Mouse (Mus musculus) olfactory bulb, adult 2 months (tissue): ENCODE results near the gene Bcl2. TPM values are rescaled to one million over a fixed set of nuclear protein-coding genes. Genes with fewer than 3 reads are reported as not detected.
A peak's percentile ranks its signal among the peaks of the same experiment; 100 is the strongest.

Experiments used
- H3K27ac ChIP-seq: fragments of 200-500 bp; 2 replicates; pipeline ENCODE4 v1.5.1; 2012; ENCODE audit warnings: low read depth, low read length; ENCODE audit not compliant: insufficient read depth
- H3K4me1 ChIP-seq: fragments of 200-500 bp; 2 replicates; pipeline ENCODE4 v1.6.1; 2012; ENCODE audit warnings: low read length; ENCODE audit not compliant: control insufficient read depth, insufficient read depth
- H3K4me3 ChIP-seq: fragments of 200-500 bp; 2 replicates; pipeline ENCODE4 v1.5.1; 2012; ENCODE audit warnings: mild to moderate bottlenecking, low read depth, low read length, moderate library complexity; ENCODE audit not compliant: insufficient read depth
- CTCF ChIP-seq: fragments of 200-500 bp; IDR thresholded peaks from 2 replicates; pipeline ENCODE4 v1.5.1; 2012; ENCODE audit warnings: low read depth, mild to moderate bottlenecking, low read length, moderate library complexity; ENCODE audit not compliant: insufficient read depth
- POLR2A ChIP-seq: fragments of 200-500 bp; IDR thresholded peaks from 2 replicates; pipeline ENCODE4 v1.6.1; 2012; ENCODE audit warnings: mild to moderate bottlenecking, low read depth, low read length, moderate library complexity; ENCODE audit not compliant: insufficient read depth
- WGBS: fragments of 180-500 bp; shearing (Covaris S2); methylation state at CpG from one replicate; pipeline ENCODE4 v1.1.7; 2018; 5-methylcytosine and 5-hydroxymethylcytosine counted together
- polyA plus RNA-seq: library from polyadenylated mRNA; stranded (reverse); fragments of >200 nt; gene quantifications from 2 replicates; pipeline ENCODE4 v1.2.4, GENCODE M21; 2012; ENCODE audit warnings: low replicate concordance; ENCODE audit not compliant: missing spikeins, insufficient read depth, insufficient read length

Bcl2 gene
- polyA plus RNA-seq, 1 experiment, result not detected

- no peak overlapping the region for H3K4me3 ChIP-seq
These were observed 122.8 kb downstream of the Bcl2 start for GRCm38 (mm10) chr1:106591180-106591774.

GRCm38 (mm10) chr1:106589141-106589540 is 124.9 kb downstream of the Bcl2 start:
- TF ChIP-seq CTCF (no peak), POLR2A (no peak)
- peaks cover 10% of the 10 kb centered on the region for H3K4me1 ChIP-seq
- 34% methylated on average over 2 of the region's 2 CpGs for WGBS

More at GRCm38 (mm10) chr1:106591180-106591774, 122.8 kb downstream of the Bcl2 start:
- peaks cover 6% of the 10 kb centered on the region for H3K4me1 ChIP-seq
- WGBS, result 83% methylated on average over 2 of the region's 2 CpGs
- TF ChIP-seq CTCF (no peak), POLR2A (no peak)
- H3K27ac ChIP-seq, result no peak overlapping the region

DNA sequence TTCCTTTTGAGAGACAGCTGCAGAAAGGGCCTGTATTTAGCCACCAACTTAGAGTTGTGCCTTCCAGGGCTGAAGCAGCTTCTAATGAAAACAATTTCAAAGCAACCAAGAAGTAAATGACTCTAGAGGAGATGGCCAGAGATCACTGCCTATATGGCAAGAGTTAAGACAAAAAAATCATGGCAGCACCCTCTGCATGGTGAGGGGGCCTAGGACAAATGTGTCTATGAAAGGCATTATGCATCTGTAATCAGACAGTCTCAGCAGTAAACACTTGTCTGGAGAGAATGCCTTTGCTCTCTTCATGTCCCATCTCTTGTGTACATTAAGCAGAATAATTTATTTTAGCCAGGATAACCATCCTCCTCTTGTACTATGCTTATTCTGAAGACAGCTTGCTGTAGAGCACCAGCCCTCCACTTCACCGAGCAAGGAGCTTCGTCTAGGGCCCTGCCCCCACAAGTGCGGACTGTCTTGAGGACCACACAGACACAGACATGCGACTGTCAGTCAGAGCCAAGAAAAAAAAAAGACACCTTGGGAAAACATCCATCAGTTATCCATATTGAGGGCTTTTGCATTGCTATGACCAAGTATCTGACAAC is 126.1 kb downstream of the Bcl2 start:
- Histone ChIP-seq H3K4me3 (no peak overlapping the region), H3K4me1 (peaks cover 16% of the 10 kb centered on the region), H3K27ac (no peak overlapping the region)
- 88% methylated on average over 4 of the region's 4 CpGs for WGBS
- no peak for TF ChIP-seq CTCF
- no peak for TF ChIP-seq POLR2A

More at GRCm38 (mm10) chr1:106589141-106589540, 124.9 kb downstream of the Bcl2 start:
- H3K4me3 ChIP-seq, result no peak overlapping the region
- peak overlapping the region; percentile 67; the same call in 1 of the 2 replicates for H3K27ac ChIP-seq

DNA sequence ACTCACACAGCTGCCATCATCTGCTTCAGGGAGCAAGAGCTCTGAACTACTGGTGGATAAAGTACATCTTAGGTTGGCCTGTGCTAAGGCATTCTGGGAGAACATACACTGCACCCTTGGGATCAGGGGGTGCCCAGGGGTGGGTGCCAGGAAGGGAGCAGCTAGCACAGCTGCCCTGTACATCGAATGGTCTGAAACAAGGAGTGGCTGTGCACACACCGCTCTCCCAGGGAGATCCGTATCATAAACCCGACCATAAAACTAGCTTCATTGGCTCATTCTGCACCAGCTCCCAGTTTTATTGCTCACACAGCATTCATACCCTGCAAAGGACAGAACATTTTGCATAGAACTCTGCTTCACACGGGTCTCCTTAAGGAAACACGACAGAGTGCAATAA is 127.3 kb downstream of the Bcl2 start:
- WGBS, result 89% methylated on average over 6 of the region's 6 CpGs
- H3K4me3 ChIP-seq, result no peak overlapping the region
- H3K27ac ChIP-seq, result no peak overlapping the region
- peaks cover 16% of the 10 kb centered on the region for H3K4me1 ChIP-seq
- TF ChIP-seq CTCF (no peak), POLR2A (no peak)

GRCm38 (mm10) chr1:106585349-106585748 is 128.7 kb downstream of the Bcl2 start:
- Histone ChIP-seq H3K4me3 (no peak overlapping the region), H3K27ac (no peak overlapping the region), H3K4me1 (peaks cover 16% of the 10 kb centered on the region)
- TF ChIP-seq CTCF, result no peak
- no peak for TF ChIP-seq POLR2A

DNA sequence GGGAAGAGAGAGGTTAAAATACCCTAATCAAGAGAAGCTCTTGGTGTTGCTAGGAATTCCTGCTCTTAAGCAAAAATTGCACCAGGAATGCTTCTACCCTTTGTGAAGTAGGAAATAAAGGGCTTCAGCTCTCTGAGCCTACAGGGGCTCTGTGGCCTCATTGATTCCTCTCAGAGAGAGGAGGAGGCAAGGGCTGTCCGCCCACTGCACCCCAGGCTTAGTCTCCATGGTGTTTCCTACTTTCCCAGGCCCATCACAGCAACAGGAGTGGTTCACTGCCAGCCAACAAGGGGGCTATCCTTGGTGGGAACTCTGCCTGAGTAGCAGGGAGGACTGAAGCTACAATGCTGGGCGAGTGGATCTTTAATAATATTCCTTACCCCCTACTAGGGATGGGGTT is 129.2 kb downstream of the Bcl2 start:
- Histone ChIP-seq H3K4me1 (peaks cover 16% of the 10 kb centered on the region), H3K4me3 (no peak overlapping the region), H3K27ac (peak overlapping the region; percentile 10; the same call in 1 of the 2 replicates)
- WGBS, result 72% methylated on average over 2 of the region's 2 CpGs
- TF ChIP-seq POLR2A, result no peak
- no peak for TF ChIP-seq CTCF

DNA sequence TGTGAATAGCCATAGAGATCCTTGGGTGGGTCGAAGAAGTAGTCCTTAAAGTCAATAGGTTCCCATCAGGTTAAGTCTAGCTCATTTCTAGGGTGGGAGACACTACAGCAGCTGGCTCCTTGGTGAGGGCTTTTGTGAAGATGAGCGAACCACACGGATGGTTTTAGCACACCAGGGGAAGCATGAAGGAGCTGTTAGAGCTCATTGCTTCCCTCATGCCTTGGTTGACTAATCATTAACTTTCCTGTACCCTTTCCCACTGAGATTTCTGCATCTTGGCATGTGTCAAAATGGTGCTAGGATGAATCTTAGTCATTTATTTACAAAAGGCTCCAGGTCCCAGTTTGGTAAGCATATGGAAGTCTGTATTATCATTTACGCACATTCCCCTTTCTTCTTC is 129.8 kb downstream of the Bcl2 start:
- H3K27ac ChIP-seq, result peak overlapping the region; percentile 17; the same call in 1 of the 2 replicates
- WGBS, result 76% methylated on average over 4 of the region's 4 CpGs
- no peak for TF ChIP-seq CTCF
- no peak for TF ChIP-seq POLR2A
- peaks cover 14% of the 10 kb centered on the region for H3K4me1 ChIP-seq
- no peak overlapping the region for H3K4me3 ChIP-seq

DNA sequence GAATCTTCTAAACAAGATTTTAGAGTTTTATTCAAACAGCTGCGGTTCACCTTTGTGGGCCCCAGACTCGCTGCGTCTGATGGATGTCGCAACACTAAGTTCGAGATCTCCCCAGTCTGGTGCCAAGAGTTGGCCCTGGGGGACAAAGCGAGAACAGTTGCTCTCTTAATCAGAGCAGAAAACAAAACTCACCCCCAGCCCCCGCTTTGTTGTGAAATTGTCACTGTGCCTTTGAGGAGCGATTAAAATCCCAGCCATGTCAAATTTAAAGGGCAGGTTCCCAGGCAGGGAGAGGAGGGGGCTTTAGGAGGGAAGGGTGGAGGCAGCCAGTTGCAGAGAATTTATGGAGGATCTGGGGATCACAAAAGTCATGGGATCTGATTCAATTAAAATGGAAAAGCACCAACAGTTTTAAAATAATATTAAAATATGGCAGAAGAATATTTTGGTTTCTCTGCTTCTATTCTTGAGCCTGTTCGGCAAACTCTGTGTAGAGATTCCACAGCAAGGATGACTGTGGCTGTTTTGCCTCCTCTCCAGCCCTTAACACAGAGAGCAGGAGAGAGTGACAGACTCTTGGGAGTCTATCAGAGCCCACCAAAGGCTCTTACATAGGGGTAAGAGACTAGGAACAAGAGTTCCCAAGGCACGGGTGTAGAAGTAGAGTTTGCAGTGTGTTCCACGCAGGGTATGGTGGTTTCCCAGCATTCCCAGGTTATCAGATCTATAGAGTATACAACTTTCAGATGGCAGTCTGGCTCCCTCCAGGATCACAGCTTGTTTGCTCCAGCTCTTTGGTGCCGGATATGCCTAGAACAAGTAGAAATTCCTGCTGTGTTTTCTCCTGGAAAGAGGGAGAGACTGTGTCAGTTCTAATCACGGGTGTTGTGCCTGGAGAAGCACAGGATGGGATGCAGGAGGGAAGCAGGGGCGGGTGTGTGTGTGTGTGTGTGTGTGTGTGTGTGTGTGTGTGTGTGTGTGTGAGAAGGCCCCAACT is 130.5 kb downstream of the Bcl2 start:
- no peak for TF ChIP-seq POLR2A
- TF ChIP-seq CTCF, result no peak
- Histone ChIP-seq H3K4me1 (peaks cover 14% of the 10 kb centered on the region), H3K27ac (peak overlapping the region; percentile 17; the same call in 1 of the 2 replicates), H3K4me3 (no peak overlapping the region)
- WGBS, result 61% methylated on average over 14 of the region's 14 CpGs
